Mouse (Mus musculus) spleen, adult 2 months (tissue): Measurements from ENCODE around the gene Morc1.

ENCODE experiments used
- CTCF ChIP-seq: fragments of 200-500 bp; IDR thresholded peaks from 2 replicates; pipeline ENCODE4 v1.5.1; 2011; ENCODE audit warnings: mild to moderate bottlenecking, inconsistent platforms; ENCODE audit not compliant: insufficient read depth, insufficient read length, insufficient replicate concordance; ENCODE audit errors: extremely low read depth
- POLR2A ChIP-seq: fragments of 200-500 bp; IDR thresholded peaks from 2 replicates; pipeline ENCODE4 v1.6.1; 2011; ENCODE audit warnings: low read depth, low read length, inconsistent platforms

DNA sequence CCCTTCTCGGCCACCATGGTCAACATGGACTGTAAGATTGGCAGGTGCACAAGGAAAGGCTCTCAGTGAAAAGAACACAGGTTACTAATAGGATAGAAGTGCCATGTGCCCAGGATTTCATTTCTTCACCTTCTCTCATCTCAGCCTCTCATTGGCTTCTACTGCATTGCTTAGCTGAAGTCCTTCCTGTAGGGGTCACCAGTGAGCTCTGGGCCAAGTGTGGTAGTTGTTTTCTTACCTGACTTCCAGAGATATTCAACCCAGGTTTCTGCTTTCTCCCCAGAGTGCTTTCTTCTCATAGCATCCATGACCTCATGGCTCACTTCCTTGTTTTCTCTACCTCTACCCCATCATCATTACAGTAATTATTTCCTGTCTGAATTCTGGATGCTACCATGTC, 192.4 kb downstream of the Morc1 start:
- TF ChIP-seq POLR2A = no peak
- peak; percentile 22; the same call in 1 of the 2 replicates for TF ChIP-seq CTCF
